Mouse (Mus musculus) embryonic fibroblast, embryonic 13.5 days (primary cell): ENCODE measurements around the gene Nceh1.

ENCODE experiments used
- CTCF ChIP-seq: IDR thresholded peaks from 2 replicates; pipeline ENCODE4 v1.5.1; 2011; ENCODE audit warnings: mild to moderate bottlenecking, control low read depth, low read length, moderate library complexity, borderline replicate concordance; ENCODE audit not compliant: insufficient read depth
- POLR2A ChIP-seq: IDR thresholded peaks from 2 replicates; pipeline ENCODE4 v1.6.1; 2011; ENCODE audit warnings: low read depth, mild to moderate bottlenecking, control low read depth, low read length, moderate library complexity

- TF ChIP-seq POLR2A (no peak), CTCF (no peak)
Observed at GRCm38 (mm10) chr3:27227629-27228453, 45.1 kb downstream of the Nceh1 start.
